Mouse (Mus musculus) liver, embryonic 15.5 days (tissue): ENCODE results near the gene Rnf183. TPM values are rescaled to one million over a fixed set of nuclear protein-coding genes. Genes with fewer than 3 reads are reported as not detected.

Source experiments
- ATAC-seq: fragments of 200-750 bp; cut with Nextera tagmentation; 2 replicates; pipeline ENCODE4 v1.8.0; 2017; ENCODE audit warnings: moderate number of reproducible peaks, mild to moderate bottlenecking, moderate library complexity; ENCODE audit not compliant: insufficient read depth
- H3K27ac ChIP-seq: fragments of 300-500 bp; sonication (generic); replicated peaks from 2 replicates; pipeline ENCODE4 v1.5.1; 2015; ENCODE audit warnings: mild to moderate bottlenecking, inconsistent platforms
- H3K27me3 ChIP-seq: fragments of 300-500 bp; sonication (generic); 2 replicates; pipeline ENCODE4 v1.6.1; 2015; ENCODE audit warnings: mild to moderate bottlenecking, inconsistent platforms
- H3K36me3 ChIP-seq: fragments of 300-500 bp; sonication (generic); replicated peaks from 2 replicates; pipeline ENCODE4 v1.6.1; 2015; ENCODE audit warnings: moderate library complexity, mild to moderate bottlenecking, inconsistent platforms
- H3K4me1 ChIP-seq: fragments of 300-500 bp; sonication (generic); replicated peaks from 2 replicates; pipeline ENCODE4 v1.6.1; 2015; ENCODE audit warnings: inconsistent platforms
- H3K4me2 ChIP-seq: fragments of 300-500 bp; sonication (generic); 2 replicates; pipeline ENCODE4 v1.6.1; 2015; ENCODE audit warnings: moderate library complexity, mild to moderate bottlenecking, inconsistent platforms
- H3K4me3 ChIP-seq: fragments of 300-500 bp; sonication (generic); replicated peaks from 2 replicates; pipeline ENCODE4 v1.5.1; 2015; ENCODE audit warnings: mild to moderate bottlenecking, inconsistent platforms
- H3K9ac ChIP-seq: fragments of 300-500 bp; sonication (generic); 2 replicates; pipeline ENCODE4 v1.6.1; 2015; ENCODE audit warnings: moderate library complexity, mild to moderate bottlenecking, inconsistent platforms
- H3K9me3 ChIP-seq: fragments of 300-500 bp; sonication (generic); replicated peaks from 2 replicates; pipeline ENCODE4 v1.6.1; 2016; ENCODE audit warnings: inconsistent platforms
- WGBS: fragments of 180-500 bp; shearing (Covaris S2); methylation state at CpG from one replicate; pipeline ENCODE4 v1.1.7; 2015; ENCODE audit warnings: mixed read lengths; ENCODE audit not compliant: insufficient replicate concordance; 5-methylcytosine and 5-hydroxymethylcytosine counted together
- polyA plus RNA-seq: library from polyadenylated mRNA; unstranded; fragments of >200 nt; fragmentation: Nextera tagmentation; extraction: Ambion mirVana; gene quantifications from 2 replicates; pipeline ENCODE4 v1.2.1, GENCODE M21; 2015

Rnf183 gene
- polyA plus RNA-seq, 1 experiment from 2014 or later: not detected

- Histone ChIP-seq H3K9me3 (no peaks in the 10 kb centered on the region), H3K36me3 (peaks cover 31% of the 10 kb centered on the region), H3K27me3 (no peaks in the 10 kb centered on the region), H3K4me2 (peak overlapping the region; percentile 29), H3K4me1 (peaks cover 43% of the 10 kb centered on the region), H3K9ac (no peak overlapping the region), H3K27ac (peak overlapping the region; percentile 25; the same call in 1 of the 2 replicates), H3K4me3 (no peak overlapping the region)
- WGBS: 64% methylated on average over 7 of the region's 7 CpGs
- ATAC-seq: peak; percentile 55
Observed at GRCm38 (mm10) chr4:62383752-62384151, 51.3 kb downstream of the Rnf183 start.

GRCm38 (mm10) chr4:62383207-62383606, 51.8 kb downstream of the Rnf183 start:
- no peak for ATAC-seq
- WGBS: 54% methylated on average over 6 of the region's 6 CpGs
- Histone ChIP-seq H3K4me1 (peaks cover 46% of the 10 kb centered on the region), H3K27me3 (no peaks in the 10 kb centered on the region), H3K9me3 (no peaks in the 10 kb centered on the region), H3K4me3 (no peak overlapping the region), H3K4me2 (0 out of 2 replicates have a peak overlapping the region, but pooled peaks have one; percentile 29), H3K27ac (0 out of 2 replicates have a peak overlapping the region, but pooled peaks have one; percentile 35), H3K9ac (no peak overlapping the region), H3K36me3 (peaks cover 26% of the 10 kb centered on the region)

- H3K27me3 ChIP-seq: no peaks in the 10 kb centered on the region
- H3K4me1 ChIP-seq: peaks cover 52% of the 10 kb centered on the region
- WGBS: 64% methylated on average over 9 of the region's 9 CpGs
- no peak overlapping the region for H3K4me3 ChIP-seq
- H3K36me3 ChIP-seq: 0 out of 2 replicates have a peak, but pooled peaks cover 3% of the 10 kb centered on the region
- H3K9ac ChIP-seq: no peak overlapping the region
- no peak overlapping the region for H3K4me2 ChIP-seq
- H3K27ac ChIP-seq: no peak overlapping the region
- no peaks in the 10 kb centered on the region for H3K9me3 ChIP-seq
- ATAC-seq: no peak
Observed at GRCm38 (mm10) chr4:62379724-62380381, 55.2 kb downstream of the Rnf183 start.

Other genes starting within 250 kb of the Rnf183 start
- gene Zfp37, start 204.2 kb downstream of the Rnf183 start, polyA plus RNA-seq: 0.31 and 0.43 TPM in 2 replicates
- 9.1 and 9.8 TPM in 2 replicates for gene Slc31a2, start 172.7 kb downstream of the Rnf183 start, polyA plus RNA-seq
- 14.1 and 15.6 TPM in 2 replicates for gene Fkbp15, start 74.7 kb downstream of the Rnf183 start, polyA plus RNA-seq
- 51.4 and 57.0 TPM in 2 replicates for gene Slc31a1, start 74.5 kb downstream of the Rnf183 start, polyA plus RNA-seq
- gene Cdc26, start 26.6 kb downstream of the Rnf183 start, polyA plus RNA-seq: 53.5 and 57.4 TPM in 2 replicates
- 9.1 and 9.3 TPM in 2 replicates for gene Prpf4, start 26.5 kb downstream of the Rnf183 start, polyA plus RNA-seq
- gene Wdr31, start 35.6 kb upstream of the Rnf183 start, polyA plus RNA-seq: 0.86 and 0.88 TPM in 2 replicates
- gene Bspry, start 44.8 kb upstream of the Rnf183 start, polyA plus RNA-seq: 0.22 and 0.32 TPM in 2 replicates
- 7.8 and 9.6 TPM in 2 replicates for gene Hdhd3, start 68.2 kb upstream of the Rnf183 start, polyA plus RNA-seq
- gene Alad, start 84.7 kb upstream of the Rnf183 start, polyA plus RNA-seq: 582 and 589 TPM in 2 replicates
- gene Pole3, start 89.8 kb upstream of the Rnf183 start, polyA plus RNA-seq: 51.3 and 52.9 TPM in 2 replicates
- gene 4933430I17Rik, start 90.1 kb upstream of the Rnf183 start, polyA plus RNA-seq: 0.06 and 0.15 TPM in 2 replicates
- gene Rgs3, start 124.6 kb upstream of the Rnf183 start, polyA plus RNA-seq: 5.4 and 5.8 TPM in 2 replicates